Mouse (Mus musculus): ENCODE results near the gene Polr2g. TPM values are rescaled to one million over a fixed set of nuclear protein-coding genes. Genes with fewer than 3 reads are reported as not detected.

Gene Polr2g
- total and polyA plus RNA-seq, 3 experiments: 181 to 188 TPM; not detected in 1

- Histone ChIP-seq H3K36me3 (ENCODE audit: control insufficient read depth in 1 of 2, insufficient read depth in 2 of 2, low read length in 2 of 2) (peaks cover 6 to 14% of the 10 kb centered on the region in 2 experiments), H3K27ac (ENCODE audit: control insufficient read depth, low read depth, low read length) (peak overlapping the region; percentile 92; the same call in 1 of the 2 replicates), H3K27me3 (ENCODE audit: control insufficient read depth in 1 of 2, insufficient read depth in 2 of 2, low read length in 2 of 2) (no peaks in the 10 kb centered on the region), H3K4me3 (ENCODE audit: control insufficient read depth in 1 of 2, insufficient read depth in 1 of 2, low read depth in 2 of 2, low read length in 2 of 2) (peak overlapping the region; percentile 56 to 64), H3K9me3 (replicated peaks; ENCODE audit: insufficient read depth, low read length) (no peaks in the 10 kb centered on the region), H3K9ac (ENCODE audit: control insufficient read depth, low read depth, low read length, poor library complexity, severe bottlenecking) (peak overlapping the region; percentile 91), H3K4me1 (ENCODE audit: control insufficient read depth in 1 of 2, insufficient read depth in 2 of 2, low read length in 2 of 2) (peaks cover 3 to 17% of the 10 kb centered on the region in 2 experiments), H3K79me2 (ENCODE audit: control insufficient read depth, insufficient read depth, low read length, poor library complexity) (no peaks in the 10 kb centered on the region; the same call in 1 of the 2 replicates)
- DNase-seq (ENCODE audit: low read depth, low spot score): no peak
- TF ChIP-seq NELFE (IDR thresholded peaks at IDR 0.05; ENCODE audit: low read depth, low read length): no peak
- TF ChIP-seq MAZ (IDR thresholded peaks at IDR 0.05; ENCODE audit: low read depth, low read length): no peak
- no peak for TF ChIP-seq CTCF (IDR thresholded peaks at IDR 0.05 in 2 of 3, conservative IDR thresholded peaks at IDR 0.05 in 1 of 3; ENCODE audit: control insufficient read depth in 1 of 3, insufficient read depth in 1 of 3, low read depth in 2 of 3, low read length in 3 of 3, poor library complexity in 1 of 3, severe bottlenecking in 1 of 3)
- TF ChIP-seq E2F4 (IDR thresholded peaks at IDR 0.05; ENCODE audit: borderline replicate concordance, low read depth, low read length): no peak
- TF ChIP-seq USF1 (IDR thresholded peaks at IDR 0.05; ENCODE audit: low read depth, low read length): no peak
- TF ChIP-seq ETS1 (IDR thresholded peaks at IDR 0.05; ENCODE audit: low read depth, low read length): no peak
- no peak for TF ChIP-seq ZC3H11A (IDR thresholded peaks at IDR 0.05; ENCODE audit: low read depth, low read length)
- no peak for TF ChIP-seq CHD2 (IDR thresholded peaks at IDR 0.05; ENCODE audit: low read length)
- no peak for TF ChIP-seq MXI1 (IDR thresholded peaks at IDR 0.05; ENCODE audit: low read depth, low read length)
- TF ChIP-seq POLR2AphosphoS2 (IDR thresholded peaks at IDR 0.05; ENCODE audit: low read length): no peak
- no peak for TF ChIP-seq MEF2A (IDR thresholded peaks at IDR 0.05; ENCODE audit: extremely low read depth, insufficient replicate concordance, low read depth, low read length, poor library complexity, severe bottlenecking)
- TF ChIP-seq TBP (IDR thresholded peaks at IDR 0.05; ENCODE audit: low read depth, low read length): no peak
- no peak for TF ChIP-seq TAL1 (IDR thresholded peaks at IDR 0.05; ENCODE audit: low read length)
- no peak for TF ChIP-seq USF2 (IDR thresholded peaks at IDR 0.05; ENCODE audit: borderline replicate concordance in 1 of 2, insufficient read depth in 1 of 2, low read depth in 1 of 2, low read length in 2 of 2)
- no peak for TF ChIP-seq MYC (IDR thresholded peaks at IDR 0.05; ENCODE audit: low read depth, low read length)
- TF ChIP-seq ZMIZ1 (IDR thresholded peaks at IDR 0.05; ENCODE audit: low read depth, low read length): no peak
- no peak for TF ChIP-seq ZNF384 (IDR thresholded peaks at IDR 0.05; ENCODE audit: low read depth, low read length)
- TF ChIP-seq TCF12 (IDR thresholded peaks at IDR 0.05; ENCODE audit: low read depth, low read length): no peak
- TF ChIP-seq KAT2A (conservative IDR thresholded peaks at IDR 0.05; ENCODE audit: low read depth, low read length): no peak
These were observed 39.8 kb upstream of the Polr2g start for GRCm38 (mm10) chr19:8838041-8838730.
